Mouse (Mus musculus) urinary bladder, adult 18-20 months (tissue): ENCODE measurements at regions not wholly inside any gene's neighbourhood (a gene's known extent, or its start where the extent isn't known, plus 50 kb on each side); places are given as distances from the start of the nearest gene placed in this dataset.
"Not testable (repeated sequence)": the region's sequence is repeated elsewhere in the genome, so short reads cannot be mapped to it uniquely, and the experiment has no call there.

Experiments used
- DNase-seq, 2 experiments: peaks; one replicate each; pipeline ENCODE4 v3.0.0; 2022; ENCODE audit warnings: low spot score in 2 of 2, mixed read lengths in 2 of 2

GRCm38 (mm10) chr1:14109190-14109482, 1984.0 kb downstream of the 4930444P10Rik start:
- DNase-seq, result no peak

GRCm38 (mm10) chr1:14108450-14109189, 1984.5 kb downstream of the 4930444P10Rik start:
- no peak for DNase-seq

GRCm38 (mm10) chr1:14105521-14105920, 1987.6 kb downstream of the 4930444P10Rik start:
- DNase-seq, result not testable (repeated sequence)

GRCm38 (mm10) chr1:14104529-14104928, 1988.6 kb downstream of the 4930444P10Rik start:
- no peak for DNase-seq

- DNase-seq, result no peak
These were observed 1994.1 kb downstream of the 4930444P10Rik start for GRCm38 (mm10) chr1:14099031-14099430.

- no peak for DNase-seq
These were observed 1995.4 kb downstream of the 4930444P10Rik start for GRCm38 (mm10) chr1:14097567-14098228.

- DNase-seq, result no peak
These were observed 2028.3 kb downstream of the 4930444P10Rik start for GRCm38 (mm10) chr1:14064856-14065255.

- no peak for DNase-seq
These were observed 2057.0 kb downstream of the 4930444P10Rik start for GRCm38 (mm10) chr1:14036163-14036562.

GRCm38 (mm10) chr1:14011484-14011883, 2081.6 kb downstream of the 4930444P10Rik start:
- no peak for DNase-seq

GRCm38 (mm10) chr1:14010789-14011188, 2082.3 kb downstream of the 4930444P10Rik start:
- no peak for DNase-seq

GRCm38 (mm10) chr1:14002550-14002949, 2090.6 kb downstream of the 4930444P10Rik start:
- no peak for DNase-seq

- DNase-seq, result no peak
These were observed 2091.7 kb downstream of the 4930444P10Rik start for GRCm38 (mm10) chr1:14001431-14001830.

- no peak for DNase-seq
These were observed 2092.3 kb downstream of the 4930444P10Rik start for GRCm38 (mm10) chr1:14000605-14001395.

GRCm38 (mm10) chr1:13998178-13998708, 2094.9 kb downstream of the 4930444P10Rik start:
- no peak for DNase-seq

GRCm38 (mm10) chr1:13993825-13994509, 2099.2 kb downstream of the 4930444P10Rik start:
- no peak for DNase-seq

- DNase-seq, result no peak
These were observed 2100.1 kb downstream of the 4930444P10Rik start for GRCm38 (mm10) chr1:13992978-13993377.

GRCm38 (mm10) chr1:13989360-13989759, 2103.8 kb downstream of the 4930444P10Rik start:
- no peak for DNase-seq

- DNase-seq, result no peak
These were observed 2108.3 kb downstream of the 4930444P10Rik start for GRCm38 (mm10) chr1:13984833-13985232.

GRCm38 (mm10) chr1:13980273-13980672, 2112.9 kb downstream of the 4930444P10Rik start:
- no peak for DNase-seq

GRCm38 (mm10) chr1:13978640-13979039, 2114.5 kb downstream of the 4930444P10Rik start:
- no peak for DNase-seq

GRCm38 (mm10) chr1:13977207-13977606, 2115.9 kb downstream of the 4930444P10Rik start:
- no peak for DNase-seq

GRCm38 (mm10) chr1:13949241-13949640, 2143.9 kb downstream of the 4930444P10Rik start:
- no peak for DNase-seq
